Mouse (Mus musculus) C2C12 (cell line): ENCODE results near the gene Drg1. TPM values are rescaled to one million over a fixed set of nuclear protein-coding genes. Genes with fewer than 3 reads are reported as not detected.
"Not testable (repeated sequence)": the region's sequence is repeated elsewhere in the genome, so short reads cannot be mapped to it uniquely, and the experiment has no call there.

Experiments
- H3K27me3 ChIP-seq: one replicate; pipeline ENCODE4 v1.6.1; 2011; ENCODE audit not compliant: control insufficient read depth, insufficient read depth, insufficient read length
- H3K36me3 ChIP-seq: one replicate; pipeline ENCODE4 v1.6.1; 2011; ENCODE audit not compliant: control insufficient read depth, insufficient read depth
- H3K4me3 ChIP-seq: one replicate; pipeline ENCODE4 v1.5.1; 2011; ENCODE audit warnings: mild to moderate bottlenecking, control low read depth; ENCODE audit not compliant: poor library complexity, insufficient read depth, severe bottlenecking
- H3K79me2 ChIP-seq: one replicate; pipeline ENCODE4 v1.6.1; 2011; ENCODE audit not compliant: control insufficient read depth, insufficient read depth
- H3K79me3 ChIP-seq: one replicate; pipeline ENCODE4 v1.6.1; 2011; ENCODE audit warnings: low read depth, control low read depth
- H3ac ChIP-seq: one replicate; pipeline ENCODE3; 2011; ENCODE audit warnings: low read depth; ENCODE audit not compliant: control insufficient read depth, insufficient read length
- polyA plus RNA-seq: library from polyadenylated mRNA; unstranded; fragments of >200 nt; fragmentation: generic; extraction: Trizol; gene quantifications from one replicate; pipeline ENCODE4 v1.2.1, GENCODE M21; 2012; ENCODE audit warnings: missing spikeins

The Drg1 gene
- polyA plus RNA-seq, 1 experiment: 136 TPM

DNA sequence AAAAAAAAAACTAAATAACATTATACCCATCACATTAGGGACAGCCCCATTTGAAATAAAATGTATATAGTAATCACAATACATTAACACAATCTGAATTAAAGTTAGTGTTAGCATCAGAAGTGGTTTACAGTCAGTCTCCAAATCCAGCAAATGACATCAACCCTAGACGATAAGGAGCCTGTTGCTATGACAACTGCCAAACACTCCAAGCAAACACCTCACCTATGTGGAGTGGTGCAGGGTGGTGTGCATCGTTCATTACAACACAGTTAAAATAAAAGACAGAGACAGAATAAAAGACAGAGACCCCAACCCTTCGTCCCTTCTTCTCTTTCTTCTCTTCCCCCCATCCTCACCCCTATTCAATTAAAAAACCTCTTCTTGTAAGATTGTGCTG is 102.6 kb downstream of the Drg1 start:
- not testable (repeated sequence) for H3K27me3 ChIP-seq, H3ac ChIP-seq, H3K36me3 ChIP-seq, H3K79me2 ChIP-seq, H3K79me3 ChIP-seq, H3K4me3 ChIP-seq

DNA sequence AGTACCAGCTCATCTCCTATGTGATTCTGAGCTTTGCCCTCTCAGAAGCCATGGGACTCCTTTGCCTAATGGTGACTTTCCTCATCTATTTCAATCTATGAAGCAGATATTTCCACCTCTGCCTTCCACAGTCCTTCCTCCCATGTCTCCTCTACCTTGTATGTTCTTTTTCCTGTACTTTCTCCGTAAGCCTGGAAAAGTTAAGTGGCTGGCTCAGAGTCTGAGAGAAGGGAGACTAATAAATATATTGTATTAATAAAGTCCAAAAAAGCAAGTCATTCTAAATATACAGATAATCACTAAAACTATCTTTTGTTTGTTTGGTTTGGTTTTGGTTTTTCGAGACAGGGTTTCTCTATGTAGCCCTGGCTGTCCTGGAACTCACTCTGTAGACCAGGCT is 103.1 kb downstream of the Drg1 start:
- H3K4me3 ChIP-seq, H3K36me3 ChIP-seq, H3K79me3 ChIP-seq, H3ac ChIP-seq, H3K27me3 ChIP-seq, H3K79me2 ChIP-seq: not testable (repeated sequence)

DNA sequence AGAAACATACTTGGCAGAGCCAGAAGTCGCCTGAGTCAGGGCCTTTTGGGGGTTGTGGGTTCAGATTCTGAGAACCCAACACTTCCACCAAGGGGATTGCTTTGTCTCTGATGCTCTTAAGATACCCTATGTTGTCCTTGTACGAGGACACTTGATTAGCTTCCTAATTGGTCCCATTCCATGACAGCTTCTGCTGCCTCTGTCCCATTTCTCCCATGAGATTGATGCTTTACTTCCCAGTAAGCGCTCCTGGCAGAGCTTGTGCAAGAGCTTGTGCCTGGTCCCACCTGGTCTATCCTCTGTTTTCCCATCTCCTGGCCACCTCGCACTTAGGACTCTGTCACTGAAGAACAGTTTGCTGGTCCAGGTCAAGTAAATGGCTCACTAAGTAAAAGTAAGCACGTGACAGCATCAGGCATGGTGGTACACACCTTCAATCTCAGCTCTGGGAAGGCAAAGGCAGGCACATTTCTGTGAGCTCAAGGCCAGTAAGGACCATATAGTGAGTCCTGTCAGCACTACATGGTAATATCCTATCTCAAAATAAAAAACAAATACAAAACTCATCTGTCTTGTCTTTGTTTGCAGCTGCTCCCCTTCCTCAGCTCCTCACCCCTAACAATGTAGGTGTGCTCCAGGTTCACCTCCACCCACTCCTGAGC is 103.8 kb downstream of the Drg1 start:
- H3K4me3 ChIP-seq, H3K79me3 ChIP-seq, H3K27me3 ChIP-seq, H3K79me2 ChIP-seq, H3ac ChIP-seq, H3K36me3 ChIP-seq: not testable (repeated sequence)

GRCm38 (mm10) chr11:3161370-3161769 is 104.8 kb downstream of the Drg1 start:
- not testable (repeated sequence) for H3K79me2 ChIP-seq, H3K27me3 ChIP-seq, H3K36me3 ChIP-seq, H3ac ChIP-seq, H3K4me3 ChIP-seq, H3K79me3 ChIP-seq

GRCm38 (mm10) chr11:3158800-3159199 is 107.4 kb downstream of the Drg1 start:
- not testable (repeated sequence) for H3ac ChIP-seq, H3K36me3 ChIP-seq, H3K27me3 ChIP-seq, H3K79me2 ChIP-seq, H3K79me3 ChIP-seq, H3K4me3 ChIP-seq

GRCm38 (mm10) chr11:3157996-3158395 is 108.2 kb downstream of the Drg1 start:
- not testable (repeated sequence) for H3K36me3 ChIP-seq, H3K27me3 ChIP-seq, H3K4me3 ChIP-seq, H3ac ChIP-seq, H3K79me2 ChIP-seq, H3K79me3 ChIP-seq

DNA sequence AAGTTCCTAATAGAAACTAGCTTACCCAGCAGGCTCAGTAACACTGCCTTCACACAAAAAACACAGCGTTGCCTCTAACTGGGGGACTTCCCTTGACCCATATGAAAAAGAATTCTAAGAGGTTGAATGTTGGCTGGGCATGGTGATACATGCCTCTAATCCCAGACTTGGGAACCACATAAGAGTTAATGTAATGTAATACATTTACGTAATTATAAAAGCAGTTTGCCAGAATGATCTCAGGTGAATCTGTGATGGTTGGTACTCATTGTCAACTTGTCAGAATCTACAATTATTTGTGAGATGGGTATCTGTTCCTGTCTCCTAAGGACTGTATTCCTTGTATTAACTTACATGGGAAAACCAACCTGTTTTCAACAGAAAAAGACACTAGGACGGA is 109.2 kb downstream of the Drg1 start:
- H3ac ChIP-seq, H3K4me3 ChIP-seq, H3K79me3 ChIP-seq, H3K27me3 ChIP-seq, H3K79me2 ChIP-seq: not testable (repeated sequence)
- peaks cover 12% of the 10 kb centered on the region for H3K36me3 ChIP-seq

DNA sequence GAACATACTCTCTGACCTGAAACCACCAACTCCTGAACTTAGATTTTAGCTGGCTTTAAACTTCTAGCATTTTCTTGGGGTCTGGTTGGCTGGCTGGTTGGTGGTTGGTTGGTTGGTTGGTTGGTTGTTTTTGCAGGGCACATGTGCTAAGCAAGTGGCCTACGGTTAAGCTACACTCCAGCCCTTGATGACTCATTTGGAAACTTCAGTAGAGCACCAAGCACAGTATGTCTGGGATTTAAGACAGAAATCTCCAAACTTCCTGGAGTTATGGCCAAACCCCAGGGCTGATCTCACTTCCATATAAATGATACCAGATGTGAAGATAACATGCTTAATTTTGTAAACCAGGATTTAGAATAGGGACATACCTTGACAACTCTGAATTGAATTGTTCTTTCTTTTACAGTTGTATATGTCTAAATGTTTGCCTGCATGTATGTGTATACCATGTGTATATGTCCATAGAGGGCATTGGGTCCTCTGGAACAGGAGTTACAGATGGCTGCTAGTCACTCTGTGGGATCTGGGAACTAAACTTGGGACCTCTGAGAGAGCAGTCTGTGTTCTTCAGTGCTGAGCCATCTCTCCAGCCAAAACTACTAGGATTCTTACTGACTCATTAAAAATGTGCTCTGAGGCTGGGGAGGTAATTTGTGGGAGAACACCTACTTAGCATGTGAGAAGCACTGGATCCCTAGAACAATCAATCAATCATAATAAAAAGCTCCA is 112.4 kb downstream of the Drg1 start:
- not testable (repeated sequence) for H3K4me3 ChIP-seq, H3ac ChIP-seq, H3K27me3 ChIP-seq, H3K79me3 ChIP-seq, H3K79me2 ChIP-seq
- peaks cover 17% of the 10 kb centered on the region for H3K36me3 ChIP-seq

- peaks cover 17% of the 10 kb centered on the region for H3K36me3 ChIP-seq
- H3K79me3 ChIP-seq, H3K27me3 ChIP-seq, H3K79me2 ChIP-seq, H3K4me3 ChIP-seq, H3ac ChIP-seq: not testable (repeated sequence)
Observed at GRCm38 (mm10) chr11:3151358-3151757, 114.9 kb downstream of the Drg1 start.

GRCm38 (mm10) chr11:3150677-3151003 is 115.6 kb downstream of the Drg1 start:
- H3ac ChIP-seq, H3K79me3 ChIP-seq, H3K27me3 ChIP-seq, H3K4me3 ChIP-seq, H3K79me2 ChIP-seq: not testable (repeated sequence)
- H3K36me3 ChIP-seq: peaks cover 17% of the 10 kb centered on the region

DNA sequence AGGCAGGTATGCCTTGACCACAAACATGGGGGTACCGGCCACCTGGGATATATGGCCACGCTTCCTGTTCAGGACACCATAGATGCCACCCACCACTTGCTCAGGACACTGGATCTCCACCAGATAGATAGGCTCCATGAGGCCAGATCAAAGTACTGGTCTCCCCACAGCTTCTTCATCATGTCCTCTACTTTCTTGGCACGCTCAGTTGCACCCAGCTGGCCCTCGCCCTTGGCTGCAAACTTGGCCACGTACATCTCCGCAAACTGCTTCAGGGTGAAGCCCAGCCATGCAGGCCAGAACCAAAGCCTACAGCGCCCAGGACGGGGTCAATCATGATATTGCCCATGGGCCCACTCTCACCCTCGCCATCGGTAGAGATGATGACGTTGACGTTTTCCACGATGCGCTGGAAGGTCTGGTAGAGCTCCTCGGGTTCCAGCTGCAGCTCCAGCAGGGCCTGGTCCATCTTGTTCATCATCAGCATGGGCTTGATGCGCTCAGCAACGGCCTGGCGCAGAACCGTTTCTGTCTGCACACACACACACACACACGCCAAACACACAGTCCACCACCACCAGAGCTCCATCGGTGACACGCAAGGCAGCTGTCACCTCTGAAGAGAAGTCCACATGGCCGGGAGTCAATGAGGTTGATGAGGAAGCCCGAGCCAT is 116.1 kb downstream of the Drg1 start:
- H3K79me3 ChIP-seq, H3K4me3 ChIP-seq, H3K79me2 ChIP-seq, H3K27me3 ChIP-seq, H3ac ChIP-seq: not testable (repeated sequence)
- H3K36me3 ChIP-seq: peaks cover 17% of the 10 kb centered on the region

- not testable (repeated sequence) for H3K4me3 ChIP-seq, H3K79me2 ChIP-seq, H3K27me3 ChIP-seq, H3K79me3 ChIP-seq, H3ac ChIP-seq
- peaks cover 17% of the 10 kb centered on the region for H3K36me3 ChIP-seq
Observed at GRCm38 (mm10) chr11:3149471-3149870, 116.7 kb downstream of the Drg1 start.
